Mouse (Mus musculus) CD4-positive, CD25-positive, alpha-beta regulatory T cell, adult 2 months (primary cell): ENCODE measurements at regions not wholly inside any gene's neighbourhood (a gene's known extent, or its start where the extent isn't known, plus 50 kb on each side); places are given as distances from the start of the nearest gene placed in this dataset.

Experiments
- DNase-seq: peaks from one replicate; pipeline ENCODE4 v3.0.0-alpha.2; 2012; ENCODE audit warnings: low read depth, low spot score

- no peak for DNase-seq
Measured at GRCm38 (mm10) chr3:14952169-14952729, 66.2 kb downstream of the Car2 start.

- no peak for DNase-seq
Measured at GRCm38 (mm10) chr3:14952951-14953350, 66.9 kb downstream of the Car2 start.

GRCm38 (mm10) chr3:14957481-14957880 is 71.4 kb downstream of the Car2 start:
- DNase-seq, result no peak

GRCm38 (mm10) chr3:14958277-14958676 is 72.2 kb downstream of the Car2 start:
- DNase-seq, result no peak

- DNase-seq, result no peak
Measured at GRCm38 (mm10) chr3:14959586-14959985, 73.5 kb downstream of the Car2 start.

GRCm38 (mm10) chr3:14964795-14965194 is 78.7 kb downstream of the Car2 start:
- no peak for DNase-seq

- DNase-seq, result no peak
Measured at GRCm38 (mm10) chr3:14965438-14966044, 79.5 kb downstream of the Car2 start.

- no peak for DNase-seq
Measured at GRCm38 (mm10) chr3:14967235-14967634, 81.2 kb downstream of the Car2 start.

GRCm38 (mm10) chr3:14968345-14968744 is 82.3 kb downstream of the Car2 start:
- DNase-seq, result no peak

- DNase-seq, result no peak
Measured at GRCm38 (mm10) chr3:14969698-14970097, 83.6 kb downstream of the Car2 start.

- DNase-seq, result no peak
Measured at GRCm38 (mm10) chr3:14971647-14972046, 85.6 kb downstream of the Car2 start.

- DNase-seq, result no peak
Measured at GRCm38 (mm10) chr3:14974758-14975157, 88.7 kb downstream of the Car2 start.

- no peak for DNase-seq
Measured at GRCm38 (mm10) chr3:14975203-14975602, 89.1 kb downstream of the Car2 start.

- no peak for DNase-seq
Measured at GRCm38 (mm10) chr3:14979116-14979613, 93.1 kb downstream of the Car2 start.

GRCm38 (mm10) chr3:14989635-14990034 is 103.6 kb downstream of the Car2 start:
- DNase-seq, result no peak

GRCm38 (mm10) chr3:14993936-14994335 is 107.9 kb downstream of the Car2 start:
- DNase-seq, result no peak

- no peak for DNase-seq
Measured at GRCm38 (mm10) chr3:14997241-14997640, 111.2 kb downstream of the Car2 start.

- DNase-seq, result no peak
Measured at GRCm38 (mm10) chr3:14998521-14998920, 112.4 kb downstream of the Car2 start.

GRCm38 (mm10) chr3:14999411-14999810 is 113.3 kb downstream of the Car2 start:
- no peak for DNase-seq

- no peak for DNase-seq
Measured at GRCm38 (mm10) chr3:14999914-15000313, 113.8 kb downstream of the Car2 start.

- DNase-seq, result no peak
Measured at GRCm38 (mm10) chr3:15000657-15001056, 114.6 kb downstream of the Car2 start.

- DNase-seq, result no peak
Measured at GRCm38 (mm10) chr3:15007821-15008220, 121.7 kb downstream of the Car2 start.

- DNase-seq, result no peak
Measured at GRCm38 (mm10) chr3:15008501-15008900, 122.4 kb downstream of the Car2 start.

GRCm38 (mm10) chr3:15009747-15010146 is 123.7 kb downstream of the Car2 start:
- no peak for DNase-seq
